ENCODE assay signal across 8 mouse cellular contexts in genomic region chr11:69452114-69452867, GRCm38 (mm10). TPM values are rescaled to one million over a fixed set of nuclear protein-coding genes. Genes with fewer than 3 reads are reported as not detected.
DNase-seq lines count a peak whose midpoint lies in the region; ATAC-seq and TF ChIP-seq lines count a peak whose summit lies in the region.

No protein-coding gene starts in this region.

- H3K27ac ChIP-seq in liver, postnatal 0 days (ENCODE audit: low read depth) = peak overlapping the region; percentile 60; the same call in 1 of the 2 replicates

- 56% methylated on average over 23 of the region's 23 CpGs for WGBS in liver, postnatal 0 days (ENCODE audit: insufficient replicate concordance)

- DNase-seq in adrenal gland, postnatal 10 days = peak; percentile 41
- no peak for DNase-seq in adrenal gland, postnatal 4 days (ENCODE audit: low spot score in 2 of 2)
- DNase-seq in embryo, embryonic 9.5 days (ENCODE audit: extremely low spot score) = peak; percentile 39
- DNase-seq in heart, postnatal 4 days = peak; percentile 61
- no peak for DNase-seq in liver, postnatal 0 days
- DNase-seq in layer of hippocampus, postnatal 25 days (ENCODE audit: extremely low spot score in 1 of 2, low spot score in 1 of 2) = no peak
- DNase-seq in thymus, postnatal 0 days (ENCODE audit: low spot score) = no peak
- no peak for DNase-seq in left cerebral cortex, adult 8-10 months (ENCODE audit: low spot score in 2 of 2)

- TF ChIP-seq EP300 in liver, postnatal 0 days (IDR thresholded peaks at IDR 0.05; ENCODE audit: low read depth) = no peak

- H3K9me3 ChIP-seq in liver, postnatal 0 days (ENCODE audit: low read length) = no peaks in the 10 kb centered on the region

- H3K4me1 ChIP-seq in liver, postnatal 0 days (ENCODE audit: insufficient read depth) = no peaks in the 10 kb centered on the region

- no peaks in the 10 kb centered on the region for H3K36me3 ChIP-seq in liver, postnatal 0 days (replicated peaks; ENCODE audit: insufficient read depth, low read length)

- peak; percentile 19; the same call in 1 of the 2 replicates for ATAC-seq in liver, postnatal 0 days

- H3K27me3 ChIP-seq in liver, postnatal 0 days (ENCODE audit: insufficient read depth, low read length) = no peaks in the 10 kb centered on the region; the same call in 1 of the 2 replicates

- TF ChIP-seq CTCF in liver, postnatal 0 days (IDR thresholded peaks at IDR 0.05; ENCODE audit: low read depth) = no peak

- no peak overlapping the region for H3K4me3 ChIP-seq in liver, postnatal 0 days (ENCODE audit: low read depth, low read length)

- H3K4me2 ChIP-seq in liver, postnatal 0 days (ENCODE audit: low read depth, low read length) = no peak overlapping the region

- H3K9ac ChIP-seq in liver, postnatal 0 days (replicated peaks) = no peak overlapping the region

RNA-seq across cellular contexts. Expression of gene Kdm6b, which starts 38.8 kb away (rescaled TPM):
- 10 to 100 TPM; 49.0 to 53.4 TPM for total RNA-seq in adrenal gland, postnatal 10 days (2021)
- 10 to 100 TPM; 48.7 to 52.5 TPM for total RNA-seq in adrenal gland, postnatal 4 days (2021)
- total RNA-seq in heart, postnatal 4 days (2021) = 10 to 100 TPM; 48.3 to 49.7 TPM
- 7.4 and 8.2 TPM in 2 replicates for polyA plus RNA-seq in liver, postnatal 0 days (2015; fragmentation: Nextera tagmentation; extraction: Ambion mirVana)
- total RNA-seq in layer of hippocampus, postnatal 25 days (2021) = 10 to 100 TPM; 28.5 to 41.2 TPM
- polyA plus RNA-seq in thymus, postnatal 0 days (2015; fragmentation: Nextera tagmentation; extraction: Ambion mirVana) = 31.5 and 45.6 TPM in 2 replicates
- 10 to 100 TPM; 17.3 to 29.2 (median 21.9) TPM for total RNA-seq in left cerebral cortex, adult 8-10 months (2022)

RNA-seq across cellular contexts. Expression of gene Tmem88, which starts 54.3 kb away (rescaled TPM):
- 10 to 100 TPM; 29.1 to 33.0 TPM for total RNA-seq in adrenal gland, postnatal 10 days (2021)
- 10 to 100 TPM; 23.4 to 27.2 TPM for total RNA-seq in adrenal gland, postnatal 4 days (2021)
- total RNA-seq in heart, postnatal 4 days (2021) = 10 to 100 TPM; 37.1 to 38.3 TPM
- 12.3 and 14.0 TPM in 2 replicates for polyA plus RNA-seq in liver, postnatal 0 days (2015; fragmentation: Nextera tagmentation; extraction: Ambion mirVana)
- total RNA-seq in layer of hippocampus, postnatal 25 days (2021) = 1 to 10 TPM; 2.5 TPM
- polyA plus RNA-seq in thymus, postnatal 0 days (2015; fragmentation: Nextera tagmentation; extraction: Ambion mirVana) = 10.4 and 12.9 TPM in 2 replicates
- total RNA-seq in left cerebral cortex, adult 8-10 months (2022) = 1 to 10 TPM; 3.3 to 4.8 (median 3.5) TPM

RNA-seq across cellular contexts. Expression of gene Cyb5d1, which starts 56.9 kb away (rescaled TPM):
- total RNA-seq in adrenal gland, postnatal 10 days (2021) = 10 to 100 TPM; 32.4 to 38.9 TPM
- 10 to 100 TPM; 42.0 to 44.3 TPM for total RNA-seq in adrenal gland, postnatal 4 days (2021)
- 10 to 100 TPM; 21.3 to 22.1 TPM for total RNA-seq in heart, postnatal 4 days (2021)
- 4.7 and 5.4 TPM in 2 replicates for polyA plus RNA-seq in liver, postnatal 0 days (2015; fragmentation: Nextera tagmentation; extraction: Ambion mirVana)
- total RNA-seq in layer of hippocampus, postnatal 25 days (2021) = 10 to 100 TPM; 40.8 to 43.6 TPM
- 25.9 and 28.3 TPM in 2 replicates for polyA plus RNA-seq in thymus, postnatal 0 days (2015; fragmentation: Nextera tagmentation; extraction: Ambion mirVana)
- 10 to 100 TPM; 38.0 to 43.7 (median 42.5) TPM for total RNA-seq in left cerebral cortex, adult 8-10 months (2022)

RNA-seq across cellular contexts. Expression of gene Naa38, which starts 57.0 kb away (rescaled TPM):
- 100 to 1,000 TPM; 124 to 138 TPM for total RNA-seq in adrenal gland, postnatal 10 days (2021)
- 100 to 1,000 TPM; 118 to 129 TPM for total RNA-seq in adrenal gland, postnatal 4 days (2021)
- 100 to 1,000 TPM in 1 of 2 experiments, 10 to 100 TPM in 1; 92.3 to 101 TPM for total RNA-seq in heart, postnatal 4 days (2021)
- polyA plus RNA-seq in liver, postnatal 0 days (2015; fragmentation: Nextera tagmentation; extraction: Ambion mirVana) = 83.7 and 83.9 TPM in 2 replicates
- total RNA-seq in layer of hippocampus, postnatal 25 days (2021) = 100 to 1,000 TPM; 100 to 116 TPM
- polyA plus RNA-seq in thymus, postnatal 0 days (2015; fragmentation: Nextera tagmentation; extraction: Ambion mirVana) = 194 and 211 TPM in 2 replicates
- total RNA-seq in left cerebral cortex, adult 8-10 months (2022) = 100 to 1,000 TPM in 3 of 4 experiments, 10 to 100 TPM in 1; 99.9 to 140 (median 114) TPM

Comparison
In these comparisons a context has a peak if more than half of its experiments do, and no peak if none do; other contexts are left out.
1. DNase-seq: peak in adrenal gland, postnatal 10 days (single experiment), embryo, embryonic 9.5 days (single experiment) and heart, postnatal 4 days (single experiment); none in adrenal gland, postnatal 4 days (0 of 2), liver, postnatal 0 days (single experiment), layer of hippocampus, postnatal 25 days (0 of 2), thymus, postnatal 0 days (single experiment) and left cerebral cortex, adult 8-10 months (0 of 2).
2. RNA of gene Tmem88, which starts 54.3 kb away (total RNA-seq): 37.1 to 38.3 TPM in heart, postnatal 4 days, 29.1 to 33.0 TPM in adrenal gland, postnatal 10 days and 23.4 to 27.2 TPM in adrenal gland, postnatal 4 days; 3.3 to 4.8 TPM in left cerebral cortex, adult 8-10 months and 2.5 TPM in layer of hippocampus, postnatal 25 days; every median in the first group is over 4 times any median in the second.